Mouse (Mus musculus): Measurements from ENCODE around the gene Cops8.

Gene Cops8

GRCm38 (mm10) chr1:90602759-90603560 is at the start of gene Cops8:
Gene Cops8 (plus strand): TSS chr1:90602981.
- peak; percentile 94 for DNase-seq

GRCm38 (mm10) chr1:90557140-90557539 is 45.6 kb upstream of the Cops8 start:
- no peak for DNase-seq

- no peak for DNase-seq
Measured at GRCm38 (mm10) chr1:90560942-90561726, 41.6 kb upstream of the Cops8 start.

- DNase-seq = no peak
Measured at GRCm38 (mm10) chr1:90563945-90564344, 38.8 kb upstream of the Cops8 start.

- DNase-seq = no peak
Measured at GRCm38 (mm10) chr1:90566664-90567440, 35.9 kb upstream of the Cops8 start.

GRCm38 (mm10) chr1:90573831-90574230 is 28.9 kb upstream of the Cops8 start:
- no peak for DNase-seq

GRCm38 (mm10) chr1:90574845-90575244 is 27.9 kb upstream of the Cops8 start:
- no peak for DNase-seq

- no peak for DNase-seq
Measured at GRCm38 (mm10) chr1:90577417-90577816, 25.4 kb upstream of the Cops8 start.

- DNase-seq = no peak
Measured at GRCm38 (mm10) chr1:90582635-90583034, 20.1 kb upstream of the Cops8 start.

GRCm38 (mm10) chr1:90588021-90588734 is 14.6 kb upstream of the Cops8 start:
- peak; percentile 58 for DNase-seq

- peak; percentile 60 for DNase-seq
Measured at GRCm38 (mm10) chr1:90590797-90591196, 12.0 kb upstream of the Cops8 start.

GRCm38 (mm10) chr1:90592784-90593183 is 10.0 kb upstream of the Cops8 start:
- DNase-seq = peak; percentile 77

GRCm38 (mm10) chr1:90599226-90599625 is 3.6 kb upstream of the Cops8 start:
- DNase-seq = no peak

- no peak for DNase-seq
Measured at GRCm38 (mm10) chr1:90601096-90601495, 1.7 kb upstream of the Cops8 start.

GRCm38 (mm10) chr1:90603561-90603887 is 743 bp downstream of the Cops8 start:
- no peak for DNase-seq

- DNase-seq = no peak
Measured at GRCm38 (mm10) chr1:90609363-90609762, 6.6 kb downstream of the Cops8 start.

- DNase-seq = no peak
Measured at GRCm38 (mm10) chr1:90617258-90617657, 14.5 kb downstream of the Cops8 start.

- no peak for DNase-seq
Measured at GRCm38 (mm10) chr1:90633415-90634030, 30.7 kb downstream of the Cops8 start.

GRCm38 (mm10) chr1:90634205-90634745 is 31.5 kb downstream of the Cops8 start:
- DNase-seq = no peak

GRCm38 (mm10) chr1:90638335-90638734 is 35.6 kb downstream of the Cops8 start:
- DNase-seq = no peak

- DNase-seq = peak; percentile 59
Measured at GRCm38 (mm10) chr1:90650781-90651437, 48.1 kb downstream of the Cops8 start.

All from liver (tissue).